Mouse (Mus musculus) spleen, adult 2 months (tissue): ENCODE results near the gene Bean1. TPM values are rescaled to one million over a fixed set of nuclear protein-coding genes. Genes with fewer than 3 reads are reported as not detected.
A peak's percentile ranks its signal among the peaks of the same experiment; 100 is the strongest.

Experiments
- DNase-seq, 2 experiments: peaks; one replicate each; pipeline versions ENCODE4 v3.0.0 to v3.0.0-alpha.2; 2012 to 2021; ENCODE audit warnings: low spot score in 2 of 2, low read depth in 1 of 2
- H3K27ac ChIP-seq: fragments of 200-500 bp; 2 replicates; pipeline ENCODE4 v1.5.1; 2012; ENCODE audit warnings: low read length, inconsistent platforms; ENCODE audit not compliant: insufficient read depth
- H3K27me3 ChIP-seq: fragments of 200-500 bp; 2 replicates; pipeline ENCODE4 v1.6.1; 2012; ENCODE audit warnings: mild to moderate bottlenecking, moderate library complexity, low read length, inconsistent platforms; ENCODE audit not compliant: control insufficient read depth, insufficient read depth
- H3K36me3 ChIP-seq: fragments of 200-500 bp; 2 replicates; pipeline ENCODE4 v1.6.1; 2012; ENCODE audit warnings: mild to moderate bottlenecking, low read length, inconsistent platforms; ENCODE audit not compliant: control insufficient read depth, insufficient read depth
- H3K4me1 ChIP-seq: fragments of 200-500 bp; 2 replicates; pipeline ENCODE4 v1.6.1; 2011; ENCODE audit warnings: inconsistent platforms; ENCODE audit not compliant: control insufficient read depth, insufficient read depth, insufficient read length
- H3K4me3 ChIP-seq: fragments of 200-500 bp; 2 replicates; pipeline ENCODE4 v1.5.1; 2011; ENCODE audit warnings: mild to moderate bottlenecking, inconsistent platforms; ENCODE audit not compliant: insufficient read depth, insufficient read length; ENCODE audit errors: extremely low read depth
- CTCF ChIP-seq: fragments of 200-500 bp; IDR thresholded peaks from 2 replicates; pipeline ENCODE4 v1.5.1; 2011; ENCODE audit warnings: mild to moderate bottlenecking, inconsistent platforms; ENCODE audit not compliant: insufficient read depth, insufficient read length, insufficient replicate concordance; ENCODE audit errors: extremely low read depth
- POLR2A ChIP-seq: fragments of 200-500 bp; IDR thresholded peaks from 2 replicates; pipeline ENCODE4 v1.6.1; 2011; ENCODE audit warnings: low read depth, low read length, inconsistent platforms
- WGBS: fragments of 180-500 bp; shearing (Covaris S2); methylation state at CpG from one replicate; pipeline ENCODE4 v1.1.7; 2018; 5-methylcytosine and 5-hydroxymethylcytosine counted together
- polyA plus RNA-seq: library from polyadenylated mRNA; depleted of rRNA; stranded (reverse); fragments of >200 nt; gene quantifications from 2 replicates; pipeline ENCODE4 v1.2.3, GENCODE M21; 2012

The Bean1 gene
- polyA plus RNA-seq, 1 experiment, result 0.72 TPM

DNA sequence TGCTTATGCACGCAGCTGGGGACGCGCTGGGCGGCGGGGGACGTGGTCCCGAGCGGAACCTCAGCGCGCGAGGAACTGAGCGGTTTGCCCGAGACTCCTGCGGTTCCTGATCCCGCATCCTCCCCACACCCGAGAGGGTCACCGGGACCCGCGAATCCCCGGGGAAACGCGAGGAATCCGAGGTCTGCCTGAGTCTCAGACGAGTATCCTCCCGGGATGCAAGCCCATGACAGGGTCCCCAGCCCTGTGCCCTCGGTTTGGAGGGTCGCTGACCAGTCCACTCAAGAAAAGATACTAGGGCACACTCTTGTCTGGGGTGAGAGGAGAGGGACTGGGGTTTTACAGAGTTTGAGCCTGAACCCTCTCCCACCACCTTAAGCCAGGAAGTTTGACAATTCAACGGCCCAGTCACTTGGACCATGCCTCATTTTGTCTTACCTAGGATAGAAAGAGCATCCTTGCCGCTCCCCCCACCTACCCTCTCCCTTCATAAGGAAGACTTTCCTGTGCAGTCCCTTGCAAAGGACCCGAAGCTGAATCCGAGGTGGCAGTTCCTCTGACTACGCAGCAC is 893 bp downstream of the Bean1 start:
- Histone ChIP-seq H3K4me3 (peak overlapping the region; percentile 41; the same call in 1 of the 2 replicates), H3K36me3 (no peaks in the 10 kb centered on the region), H3K27ac (no peak overlapping the region), H3K4me1 (peaks cover 8% of the 10 kb centered on the region; the same call in 1 of the 2 replicates), H3K27me3 (peaks cover 17% of the 10 kb centered on the region)
- TF ChIP-seq POLR2A, result no peak
- no peak for DNase-seq
- 7% methylated on average over 32 of the region's 32 CpGs for WGBS

DNA sequence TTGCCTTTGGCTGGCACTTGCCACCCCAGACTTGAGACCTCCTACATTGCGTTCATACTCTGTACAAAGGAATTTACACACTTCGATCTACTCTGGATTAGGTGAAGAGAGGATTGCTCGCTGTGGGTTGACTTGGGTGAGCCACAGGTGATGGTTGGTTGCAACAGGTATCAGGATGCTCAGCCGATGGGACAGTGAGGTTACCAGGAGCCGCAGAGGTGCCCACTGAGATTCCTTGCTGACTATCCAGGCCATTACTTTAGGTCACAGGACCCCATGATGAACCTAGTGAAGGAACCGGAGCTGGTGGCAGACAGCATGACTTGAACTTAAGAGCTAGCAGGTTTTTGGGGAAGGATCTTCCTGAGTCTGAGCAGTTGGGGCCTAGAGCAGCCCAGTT is 2.2 kb downstream of the Bean1 start:
- H3K4me3 ChIP-seq, result no peak overlapping the region
- no peak for DNase-seq
- H3K27me3 ChIP-seq, result peaks cover 17% of the 10 kb centered on the region
- TF ChIP-seq CTCF, result no peak
- no peak for TF ChIP-seq POLR2A
- no peak overlapping the region for H3K27ac ChIP-seq
- 94% methylated on average over 6 of the region's 6 CpGs for WGBS
- H3K4me1 ChIP-seq, result peaks cover 8% of the 10 kb centered on the region; the same call in 1 of the 2 replicates
- no peaks in the 10 kb centered on the region for H3K36me3 ChIP-seq

DNA sequence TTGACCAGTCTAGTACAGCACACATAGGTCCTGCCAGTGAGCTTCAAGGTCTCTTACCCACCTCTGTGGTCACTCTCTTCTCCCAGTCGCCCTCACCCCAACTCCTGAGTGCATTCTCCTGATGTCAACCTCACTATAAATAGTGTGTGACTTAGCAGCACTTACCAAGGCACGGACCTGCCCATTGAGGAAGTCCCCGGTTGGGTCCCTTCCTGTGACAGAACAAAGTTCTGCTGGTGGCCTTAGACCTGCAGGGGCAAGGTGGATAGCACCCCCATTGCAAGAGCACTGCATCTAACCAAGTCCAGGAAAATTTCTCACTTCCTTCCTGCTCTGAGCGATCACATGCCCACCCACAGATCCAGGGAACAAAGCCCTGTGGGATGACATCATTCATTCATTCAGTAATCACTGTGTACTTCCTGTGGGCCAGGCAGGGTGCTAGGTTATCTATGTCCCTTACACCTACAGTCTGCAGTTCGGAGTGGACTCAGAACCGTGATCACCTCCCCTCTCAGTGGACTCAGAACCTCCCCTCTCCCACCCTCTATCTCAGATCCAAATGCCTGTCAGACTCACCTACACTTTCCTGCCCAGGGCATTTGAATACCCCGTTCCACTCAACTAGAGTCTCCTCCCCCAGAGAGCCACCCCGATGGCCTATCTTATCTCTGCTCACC is 5.7 kb downstream of the Bean1 start:
- peak in 1 of 2 experiments; percentile 17 for DNase-seq
- no peak for TF ChIP-seq POLR2A
- no peak for TF ChIP-seq CTCF
- Histone ChIP-seq H3K4me3 (no peak overlapping the region), H3K36me3 (no peaks in the 10 kb centered on the region), H3K4me1 (peaks cover 1% of the 10 kb centered on the region; the same call in 1 of the 2 replicates), H3K27ac (no peak overlapping the region), H3K27me3 (peaks cover 7% of the 10 kb centered on the region)
- 46% methylated on average over 8 of the region's 8 CpGs for WGBS

DNA sequence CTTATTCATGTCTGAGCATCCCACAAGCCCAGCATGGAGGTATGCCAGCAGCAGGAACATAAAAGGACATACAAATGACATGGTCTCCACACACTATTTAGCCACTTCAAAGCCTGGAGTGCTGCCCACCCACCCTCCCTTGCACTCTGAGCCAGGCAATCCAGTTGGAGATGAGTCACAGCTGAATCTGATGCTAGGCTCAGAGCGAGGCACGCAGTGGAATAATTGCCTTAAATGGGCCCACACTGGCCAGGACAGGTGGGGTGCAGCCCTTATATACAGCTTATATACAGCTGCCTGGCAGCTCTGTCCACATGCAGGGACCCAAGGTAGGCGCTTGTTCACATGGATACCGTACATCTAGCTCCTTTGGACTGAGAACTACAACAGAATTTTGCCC is 6.8 kb downstream of the Bean1 start:
- no peak overlapping the region for H3K27ac ChIP-seq
- DNase-seq, result no peak
- no peaks in the 10 kb centered on the region for H3K36me3 ChIP-seq
- no peak overlapping the region for H3K4me3 ChIP-seq
- TF ChIP-seq POLR2A (no peak), CTCF (no peak)
- no peaks in the 10 kb centered on the region for H3K4me1 ChIP-seq
- WGBS, result 84% methylated on average over 4 of the region's 4 CpGs
- no peaks in the 10 kb centered on the region for H3K27me3 ChIP-seq

DNA sequence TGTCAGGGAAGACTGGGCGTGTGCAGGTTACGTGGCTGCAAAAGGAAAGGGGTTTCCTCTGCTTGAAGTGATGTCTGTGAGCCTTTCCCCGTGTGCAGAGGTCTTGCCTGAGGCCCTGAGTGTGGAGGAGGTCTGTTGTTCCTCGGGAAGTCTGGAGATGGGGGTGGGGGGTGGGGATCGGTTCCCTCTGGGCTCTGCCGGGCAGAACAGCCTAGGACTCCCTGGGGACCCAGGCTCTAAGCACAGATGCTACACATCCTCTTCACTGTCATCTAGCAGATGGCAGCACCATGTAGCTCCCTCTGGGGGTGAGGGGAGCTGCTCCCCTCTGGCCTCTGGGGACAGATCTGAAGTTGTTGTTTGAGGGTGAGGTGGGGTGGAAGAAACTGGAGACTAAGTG is 14.7 kb downstream of the Bean1 start:
- no peaks in the 10 kb centered on the region for H3K27me3 ChIP-seq
- no peaks in the 10 kb centered on the region for H3K36me3 ChIP-seq
- H3K4me3 ChIP-seq, result no peak overlapping the region
- H3K27ac ChIP-seq, result no peak overlapping the region
- 33% methylated on average over 6 of the region's 6 CpGs for whole genome bisulfite sequencing
- H3K4me1 ChIP-seq, result peaks cover 3% of the 10 kb centered on the region; the same call in 1 of the 2 replicates
- no peak for TF ChIP-seq CTCF
- no peak for TF ChIP-seq POLR2A
- no peak for DNase-seq

DNA sequence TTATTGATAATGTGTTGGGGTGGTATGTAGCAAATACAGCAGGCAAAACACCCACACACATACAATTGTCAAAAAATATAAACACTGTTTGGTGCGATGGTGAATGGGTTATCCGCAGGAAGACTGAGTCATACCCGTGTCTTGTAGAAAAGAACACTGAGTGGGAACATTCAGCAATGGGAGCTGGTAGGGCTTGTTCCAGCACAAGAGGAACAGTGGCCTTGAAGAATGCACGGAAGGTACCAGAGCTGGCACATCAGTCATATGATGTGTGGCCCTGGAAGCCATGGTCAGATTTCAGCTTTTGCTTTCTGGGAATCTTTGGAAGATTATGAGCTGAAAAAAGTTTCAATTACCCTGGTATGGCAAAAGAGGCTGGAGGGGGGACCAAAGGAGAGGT is 16.6 kb downstream of the Bean1 start:
- no peak overlapping the region for H3K4me3 ChIP-seq
- no peak overlapping the region for H3K27ac ChIP-seq
- DNase-seq, result no peak
- no peaks in the 10 kb centered on the region for H3K27me3 ChIP-seq
- WGBS, result 88% methylated on average over 4 of the region's 4 CpGs
- no peaks in the 10 kb centered on the region for H3K36me3 ChIP-seq
- H3K4me1 ChIP-seq, result peaks cover 5% of the 10 kb centered on the region; the same call in 1 of the 2 replicates
- TF ChIP-seq POLR2A, result no peak
- no peak for TF ChIP-seq CTCF

DNA sequence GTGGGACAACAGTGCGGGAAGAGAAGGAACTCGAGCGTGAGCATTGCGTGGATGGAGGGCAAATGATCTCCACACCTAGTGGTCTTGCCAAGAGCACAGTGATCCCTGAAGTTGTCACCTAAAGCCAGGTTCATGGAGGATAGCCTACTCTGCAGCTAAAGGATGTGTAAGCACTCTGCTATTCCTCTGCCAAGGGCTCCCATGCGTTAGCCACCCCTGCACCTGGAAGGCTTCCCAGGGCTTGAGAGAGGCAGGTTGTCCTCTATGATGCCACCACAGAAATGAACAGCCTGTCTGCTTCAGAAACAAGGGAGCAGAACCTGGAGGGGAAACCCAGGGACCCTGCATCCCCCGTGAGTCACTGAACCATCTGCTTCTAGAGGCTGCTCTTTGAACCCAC is 17.4 kb downstream of the Bean1 start:
- no peak for TF ChIP-seq POLR2A
- TF ChIP-seq CTCF, result no peak
- H3K27ac ChIP-seq, result no peak overlapping the region
- no peaks in the 10 kb centered on the region for H3K27me3 ChIP-seq
- WGBS, result 88% methylated on average over 6 of the region's 6 CpGs
- H3K36me3 ChIP-seq, result no peaks in the 10 kb centered on the region
- peaks cover 5% of the 10 kb centered on the region; the same call in 1 of the 2 replicates for H3K4me1 ChIP-seq
- DNase-seq, result no peak
- H3K4me3 ChIP-seq, result no peak overlapping the region

DNA sequence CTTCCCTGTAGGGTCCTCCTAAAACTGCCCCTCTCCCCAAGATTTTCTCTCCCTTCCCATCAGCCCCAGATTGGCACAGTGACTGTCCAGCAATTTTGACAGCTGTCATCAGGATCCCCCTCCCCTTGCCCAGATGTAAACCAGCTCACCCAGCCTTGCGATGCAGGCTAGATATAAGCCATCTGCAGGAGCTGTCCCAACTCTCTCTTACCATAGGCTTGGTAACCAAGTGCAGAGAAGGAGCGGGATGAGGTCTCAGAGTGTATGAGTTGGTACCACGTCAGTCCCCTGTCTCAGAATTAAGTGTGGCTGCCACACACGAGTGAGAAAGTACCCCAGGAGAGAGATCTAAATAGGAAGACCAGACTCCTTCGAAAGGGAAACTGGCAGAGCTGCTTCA is 18.2 kb downstream of the Bean1 start:
- Histone ChIP-seq H3K4me3 (no peak overlapping the region), H3K27me3 (no peaks in the 10 kb centered on the region), H3K36me3 (no peaks in the 10 kb centered on the region), H3K4me1 (peaks cover 5% of the 10 kb centered on the region; the same call in 1 of the 2 replicates), H3K27ac (no peak overlapping the region)
- TF ChIP-seq POLR2A (no peak), CTCF (no peak)
- 66% methylated on average over 5 of the region's 5 CpGs for WGBS
- no peak for DNase-seq
